Mouse (Mus musculus): Measurements from ENCODE around the gene Slc35b3.

Slc35b3 gene

GRCm38 (mm10) chr13:38960063-38961050, at the start of gene Slc35b3:
Slc35b3 (minus strand) TSS chr13:38960875.
- peak; percentile 71 to 85 for DNase-seq (ENCODE audit: low spot score in 2 of 2)

GRCm38 (mm10) chr13:39010280-39010679, 49.6 kb upstream of the Slc35b3 start:
- no peak for DNase-seq (ENCODE audit: low spot score in 2 of 2)

DNA sequence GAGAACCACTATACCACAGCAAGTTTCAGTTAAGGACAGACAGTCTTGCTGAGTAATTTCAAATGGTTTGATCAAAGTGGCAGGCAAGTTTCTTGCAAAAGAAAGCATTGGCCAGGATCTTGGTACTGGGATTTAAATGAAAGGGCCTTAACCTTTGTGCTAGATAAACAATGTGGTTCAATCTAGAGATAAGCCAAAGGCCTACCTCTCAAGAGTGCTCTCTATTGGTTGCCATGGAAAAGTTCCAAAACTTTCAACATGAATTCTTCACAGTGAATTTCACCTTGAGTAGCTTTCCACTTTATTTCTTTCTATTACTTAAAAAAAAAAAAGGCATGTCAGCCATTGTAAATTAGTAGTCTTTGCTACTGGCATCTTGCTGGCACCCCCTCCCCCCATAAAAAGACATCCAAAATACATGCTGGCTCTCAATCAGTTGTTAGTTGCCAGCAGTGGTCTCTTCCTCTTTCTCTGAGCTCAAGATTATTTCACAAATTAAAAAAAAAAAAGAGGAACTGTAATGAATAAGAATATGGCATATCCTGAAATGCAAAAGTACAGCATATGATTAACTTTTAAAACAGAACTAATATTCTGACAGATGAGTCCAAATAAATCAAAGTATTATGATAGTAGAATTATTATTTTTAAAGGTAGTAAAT, 42.6 kb upstream of the Slc35b3 start:
- no peak for DNase-seq (ENCODE audit: low spot score in 2 of 2)

- DNase-seq (ENCODE audit: low spot score in 2 of 2) = no peak
These were observed 41.7 kb upstream of the Slc35b3 start for GRCm38 (mm10) chr13:39002424-39002823.

- no peak for DNase-seq (ENCODE audit: low spot score in 2 of 2)
These were observed 40.8 kb upstream of the Slc35b3 start for GRCm38 (mm10) chr13:39001434-39001833.

GRCm38 (mm10) chr13:38998958-38999357, 38.3 kb upstream of the Slc35b3 start:
- no peak for DNase-seq (ENCODE audit: low spot score in 2 of 2)

GRCm38 (mm10) chr13:38992529-38992928, 31.9 kb upstream of the Slc35b3 start:
- DNase-seq (ENCODE audit: low spot score in 2 of 2) = no peak

DNA sequence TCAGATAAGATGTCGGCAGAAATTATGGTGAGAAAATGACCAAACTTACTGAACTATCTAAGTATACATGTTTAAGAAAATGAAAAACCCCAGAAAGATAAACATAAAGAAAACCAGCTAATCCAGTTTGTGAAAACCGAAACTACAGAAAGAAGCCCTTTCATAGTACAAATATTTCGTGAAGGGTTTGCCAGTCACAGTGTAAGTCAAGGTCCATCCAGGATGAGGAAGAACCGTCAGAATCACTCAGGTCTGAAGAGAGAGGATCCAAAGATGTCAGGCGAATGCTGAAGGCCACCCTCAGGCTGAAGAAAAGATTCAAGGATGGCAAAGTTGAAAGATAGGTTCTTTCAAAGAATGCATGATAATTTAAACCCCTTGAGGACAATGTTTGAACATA, 23.1 kb upstream of the Slc35b3 start:
- DNase-seq (ENCODE audit: low spot score in 2 of 2) = no peak

- DNase-seq (ENCODE audit: low spot score in 2 of 2) = no peak
These were observed 20.2 kb upstream of the Slc35b3 start for GRCm38 (mm10) chr13:38980900-38981299.

DNA sequence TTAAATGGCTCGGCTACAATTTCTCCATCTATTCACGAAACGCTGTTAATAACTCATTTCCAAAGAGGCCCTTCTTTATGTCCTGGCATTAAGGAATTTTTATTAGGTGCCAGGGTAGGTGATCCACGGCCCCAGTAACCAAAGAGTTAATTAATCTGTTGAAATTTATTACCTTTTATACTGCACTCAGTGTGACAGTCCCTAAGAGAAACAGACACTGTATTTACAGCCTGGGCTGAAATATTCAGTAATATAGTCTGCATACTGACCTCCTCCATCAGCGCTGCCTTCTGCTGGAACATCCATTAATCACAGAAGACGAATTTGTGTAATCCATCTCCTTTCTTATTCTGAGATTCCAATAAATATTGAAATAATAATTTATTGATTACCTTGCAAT, 16.3 kb upstream of the Slc35b3 start:
- no peak for DNase-seq (ENCODE audit: low spot score in 2 of 2)

GRCm38 (mm10) chr13:38975853-38976252, 15.2 kb upstream of the Slc35b3 start:
- DNase-seq (ENCODE audit: low spot score in 2 of 2) = no peak

GRCm38 (mm10) chr13:38972602-38973001, 11.9 kb upstream of the Slc35b3 start:
- no peak for DNase-seq (ENCODE audit: low spot score in 2 of 2)

DNA sequence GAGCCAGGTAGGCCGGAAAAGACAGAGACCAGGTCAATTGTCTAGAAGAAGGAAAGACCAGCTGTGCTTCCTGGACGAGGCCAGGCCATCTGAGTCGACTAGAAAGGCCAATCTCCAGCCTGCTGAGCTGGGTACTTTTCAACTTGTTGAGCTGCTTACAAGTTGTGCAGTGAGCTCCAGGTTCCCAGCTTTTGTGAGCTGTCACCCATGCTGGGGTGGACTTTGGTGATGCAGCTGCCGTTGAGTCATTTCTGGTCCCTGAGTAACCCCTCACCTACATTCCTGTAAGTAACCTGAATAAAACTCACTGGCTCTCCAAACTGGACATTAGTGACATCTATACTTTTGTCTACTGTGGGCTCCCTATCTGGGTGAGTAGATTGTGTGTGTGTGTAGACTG, 10.4 kb upstream of the Slc35b3 start:
- no peak for DNase-seq (ENCODE audit: low spot score in 2 of 2)

- DNase-seq (ENCODE audit: low spot score in 2 of 2) = no peak
These were observed 6.8 kb upstream of the Slc35b3 start for GRCm38 (mm10) chr13:38967518-38967917.

DNA sequence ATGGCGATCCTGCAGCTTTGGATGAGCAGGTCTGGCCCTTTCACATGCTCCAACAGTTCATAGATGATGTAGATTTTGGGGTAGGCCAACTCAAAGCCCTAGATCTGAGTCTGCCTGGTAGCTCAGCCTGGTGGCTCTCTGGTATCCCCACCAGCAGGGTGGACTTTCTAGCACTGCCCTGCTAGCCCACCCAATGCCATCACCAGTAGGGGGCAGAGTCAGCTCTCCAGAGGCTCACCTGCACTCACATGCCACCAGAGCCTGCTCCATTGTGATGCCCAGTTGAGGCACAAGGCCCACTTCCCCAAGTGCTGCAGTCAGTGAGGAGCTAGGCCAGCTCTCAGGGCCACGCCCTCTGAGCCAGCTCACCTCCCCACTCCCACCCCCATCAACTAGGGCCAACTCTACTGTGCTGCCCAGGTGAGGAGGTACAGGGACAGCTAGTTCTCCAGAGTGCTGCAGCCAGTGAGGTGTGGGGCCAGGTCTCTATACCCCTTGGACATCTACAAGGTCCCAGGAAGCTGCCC, 6.3 kb upstream of the Slc35b3 start:
- no peak for DNase-seq (ENCODE audit: low spot score in 2 of 2)

GRCm38 (mm10) chr13:38962771-38963170, 2.1 kb upstream of the Slc35b3 start:
- no peak for DNase-seq (ENCODE audit: low spot score in 2 of 2)

- DNase-seq (ENCODE audit: low spot score in 2 of 2) = no peak
These were observed 2.6 kb downstream of the Slc35b3 start for GRCm38 (mm10) chr13:38958037-38958436.

DNA sequence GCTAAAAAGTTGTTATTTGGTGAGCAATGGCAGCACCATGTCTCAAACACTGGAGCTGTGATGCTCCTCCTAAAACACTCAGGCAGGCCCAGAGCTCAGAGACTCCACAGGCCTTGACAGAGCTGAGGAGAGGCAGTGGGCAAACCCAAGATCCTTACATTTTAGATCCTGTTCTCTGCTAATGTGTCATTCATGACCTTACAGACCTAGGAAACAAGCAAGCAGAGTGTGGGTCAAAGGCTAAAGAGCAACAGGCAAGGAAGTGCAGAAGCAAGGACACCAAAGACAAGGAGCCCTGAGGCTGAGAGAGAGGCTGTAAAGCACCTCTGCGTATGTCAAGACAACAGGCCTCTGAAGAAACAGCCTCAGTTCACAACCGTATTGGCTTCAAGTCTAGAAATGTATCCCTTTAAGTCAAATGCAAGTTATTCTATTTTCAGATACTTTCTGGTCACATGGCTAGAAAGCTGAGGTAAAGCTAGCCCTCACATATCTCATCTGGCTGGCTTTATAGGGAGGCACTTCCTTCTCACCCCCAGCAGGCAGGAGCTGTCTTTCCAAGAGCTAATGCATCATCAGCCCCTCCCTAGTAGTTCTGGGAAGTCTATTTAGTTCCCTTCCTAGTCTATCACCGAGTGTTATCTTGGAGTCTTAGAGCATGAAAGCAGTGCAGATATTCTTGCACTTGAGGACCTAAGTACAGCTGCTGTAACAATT, 14.2 kb downstream of the Slc35b3 start:
- DNase-seq (ENCODE audit: low spot score in 2 of 2) = no peak

DNA sequence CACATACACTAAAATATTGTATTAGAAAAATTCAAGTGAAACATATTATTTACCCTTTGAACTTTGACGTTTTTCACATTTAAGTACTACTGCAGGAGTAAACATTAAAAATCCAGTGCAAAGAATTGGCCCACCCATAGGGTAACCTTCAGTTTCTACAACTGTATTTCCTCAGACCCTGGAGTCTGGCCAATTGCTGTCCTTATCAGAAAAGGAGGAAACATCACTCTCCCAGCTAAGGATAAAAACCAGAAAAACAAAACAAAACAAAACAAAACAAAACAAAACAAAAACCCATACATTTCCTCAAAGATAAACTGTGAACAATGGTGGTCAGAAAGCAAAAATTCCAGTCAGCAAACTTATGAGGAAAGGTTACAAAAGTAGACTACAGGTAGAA, 14.9 kb downstream of the Slc35b3 start:
- no peak for DNase-seq (ENCODE audit: low spot score in 2 of 2)

GRCm38 (mm10) chr13:38944951-38945350, 15.7 kb downstream of the Slc35b3 start:
- DNase-seq (ENCODE audit: low spot score in 2 of 2) = no peak

GRCm38 (mm10) chr13:38941786-38942185, 18.9 kb downstream of the Slc35b3 start:
- DNase-seq (ENCODE audit: low spot score in 2 of 2) = no peak

DNA sequence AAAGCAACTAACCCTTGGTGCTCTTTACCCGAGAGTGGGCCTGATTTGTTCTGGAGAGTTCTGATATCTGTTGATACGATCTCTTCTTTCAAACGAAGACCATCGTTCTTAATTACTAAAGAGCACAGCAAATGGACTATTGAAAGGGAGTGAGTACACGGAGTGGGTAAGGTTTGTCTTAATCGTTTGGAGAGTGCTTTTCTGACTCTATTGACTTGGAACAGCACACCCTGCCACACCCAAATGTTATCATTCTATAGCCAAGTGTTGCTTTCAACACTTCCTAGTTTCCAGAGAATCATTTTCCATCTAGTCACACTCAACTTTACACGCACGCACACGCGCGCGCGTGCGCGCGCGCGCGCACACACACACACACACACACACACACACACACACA, 19.4 kb downstream of the Slc35b3 start:
- DNase-seq (ENCODE audit: low spot score in 2 of 2) = no peak

Data from spleen, postnatal 10 days (tissue).